Mouse (Mus musculus) kidney, embryonic 14.5 days (tissue): ENCODE results near the gene 0610040J01Rik. TPM values are rescaled to one million over a fixed set of nuclear protein-coding genes. Genes with fewer than 3 reads are reported as not detected.

ENCODE experiments used
- ATAC-seq: fragments of 200-750 bp; cut with Nextera tagmentation; 2 replicates; pipeline ENCODE4 v1.8.0; 2017; ENCODE audit warnings: moderate number of reproducible peaks, mild to moderate bottlenecking, moderate TSS enrichment, moderate library complexity; ENCODE audit not compliant: low FRiP score, low TSS enrichment
- H3K27ac ChIP-seq: fragments of 300-500 bp; sonication (generic); 2 replicates; pipeline ENCODE4 v1.5.1; 2014; ENCODE audit warnings: low read depth, mild to moderate bottlenecking, low read length, moderate library complexity, mixed read lengths
- H3K27me3 ChIP-seq: fragments of 300-500 bp; sonication (generic); 2 replicates; pipeline ENCODE4 v1.6.1; 2014; ENCODE audit warnings: mild to moderate bottlenecking, low read length; ENCODE audit not compliant: control insufficient read depth, insufficient read depth
- H3K36me3 ChIP-seq: fragments of 300-500 bp; sonication (generic); 2 replicates; pipeline ENCODE4 v1.6.1; 2014; ENCODE audit warnings: low read length, mixed read lengths; ENCODE audit not compliant: control insufficient read depth, insufficient read depth
- H3K4me1 ChIP-seq: fragments of 300-500 bp; sonication (generic); 2 replicates; pipeline ENCODE4 v1.6.1; 2014; ENCODE audit warnings: low read length, mixed read lengths; ENCODE audit not compliant: control insufficient read depth, insufficient read depth
- H3K4me2 ChIP-seq: fragments of 300-500 bp; sonication (generic); replicated peaks from 2 replicates; pipeline ENCODE4 v1.6.1; 2014; ENCODE audit warnings: low read depth, mild to moderate bottlenecking, low read length
- H3K4me3 ChIP-seq: fragments of 300-500 bp; sonication (generic); 2 replicates; pipeline ENCODE4 v1.5.1; 2014; ENCODE audit warnings: mild to moderate bottlenecking, low read length
- H3K9ac ChIP-seq: fragments of 300-500 bp; sonication (generic); 2 replicates; pipeline ENCODE4 v1.6.1; 2014; ENCODE audit warnings: low read depth, mild to moderate bottlenecking, low read length, moderate library complexity
- H3K9me3 ChIP-seq: fragments of 300-500 bp; sonication (generic); 2 replicates; pipeline ENCODE4 v1.6.1; 2016; ENCODE audit warnings: low read length; ENCODE audit not compliant: control insufficient read depth
- WGBS: fragments of 180-500 bp; shearing (Covaris S2); extraction: QIAGEN DNeasy Blood & Tissue Kit; methylation state at CpG from one replicate; pipeline ENCODE4 v1.1.7; 2014; 5-methylcytosine and 5-hydroxymethylcytosine counted together
- polyA plus RNA-seq: library from polyadenylated mRNA; unstranded; fragments of >200 nt; fragmentation: Nextera tagmentation; extraction: Ambion mirVana; gene quantifications from 2 replicates; pipeline ENCODE4 v1.2.1, GENCODE M21; 2014

0610040J01Rik gene
- polyA plus RNA-seq, result 31.2 and 33.2 TPM in 2 replicates

DNA sequence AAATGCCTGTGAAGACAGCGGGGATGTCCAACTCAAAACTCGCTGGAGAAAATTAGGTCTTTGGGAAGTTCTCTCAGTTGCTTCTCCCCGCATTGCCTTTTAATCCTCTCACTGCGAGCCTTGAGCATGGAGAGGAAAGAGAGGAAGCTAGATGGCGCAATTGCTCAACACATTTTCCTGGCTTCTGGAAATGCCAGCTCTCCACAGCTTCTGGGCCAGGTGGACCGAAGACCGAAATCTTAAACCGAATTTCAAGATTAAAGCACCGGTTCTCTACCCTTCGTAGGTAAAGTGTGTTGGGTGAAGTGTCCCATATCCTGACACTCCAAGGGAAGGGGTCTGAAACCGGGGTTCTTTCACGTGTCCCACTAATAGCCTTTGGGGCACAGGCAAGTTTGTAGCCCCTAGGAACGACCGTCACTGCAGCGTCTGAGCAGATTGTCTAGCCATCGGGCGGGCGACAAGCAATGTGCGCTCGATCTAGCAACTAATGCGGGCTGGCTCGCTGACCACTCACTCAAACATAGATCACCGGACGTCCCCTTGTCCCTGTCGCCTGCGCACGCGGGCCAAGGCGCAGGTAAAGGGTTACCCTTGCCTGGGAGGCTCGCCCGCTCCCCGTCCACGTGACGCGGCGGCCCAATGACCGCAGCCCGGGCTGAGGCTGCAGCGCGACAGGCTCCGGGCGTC, at the start of gene 0610040J01Rik:
Gene 0610040J01Rik, plus strand, starts transcription at position 545 of the 690 bp plus-strand sequence.
- no peaks in the 10 kb centered on the region for H3K4me1 ChIP-seq
- no peaks in the 10 kb centered on the region for H3K9me3 ChIP-seq
- H3K27me3 ChIP-seq, result no peaks in the 10 kb centered on the region
- 3% methylated on average over 41 of the region's 42 CpGs for WGBS
- peak within 1 kb of the TSS; percentile 60 for H3K4me3 ChIP-seq
- peak within 1 kb of the TSS; percentile 76 for H3K9ac ChIP-seq
- no peak within 1 kb of the TSS for H3K27ac ChIP-seq
- H3K36me3 ChIP-seq, result no peaks in the 10 kb centered on the region
- peak within 1 kb of the TSS; percentile 97 for H3K4me2 ChIP-seq
- peak; percentile 92 for ATAC-seq

- H3K9me3 ChIP-seq, result no peaks in the 10 kb centered on the region
- no peak overlapping the region for H3K4me2 ChIP-seq
- no peak overlapping the region for H3K4me3 ChIP-seq
- no peaks in the 10 kb centered on the region for H3K4me1 ChIP-seq
- H3K27me3 ChIP-seq, result no peaks in the 10 kb centered on the region
- no peak overlapping the region for H3K27ac ChIP-seq
- no peaks in the 10 kb centered on the region for H3K36me3 ChIP-seq
- no peak overlapping the region for H3K9ac ChIP-seq
- no peak for ATAC-seq
- 91% methylated on average over 4 of the region's 4 CpGs for WGBS
Measured at GRCm38 (mm10) chr5:63765886-63766285, 46.3 kb upstream of the 0610040J01Rik start.

DNA sequence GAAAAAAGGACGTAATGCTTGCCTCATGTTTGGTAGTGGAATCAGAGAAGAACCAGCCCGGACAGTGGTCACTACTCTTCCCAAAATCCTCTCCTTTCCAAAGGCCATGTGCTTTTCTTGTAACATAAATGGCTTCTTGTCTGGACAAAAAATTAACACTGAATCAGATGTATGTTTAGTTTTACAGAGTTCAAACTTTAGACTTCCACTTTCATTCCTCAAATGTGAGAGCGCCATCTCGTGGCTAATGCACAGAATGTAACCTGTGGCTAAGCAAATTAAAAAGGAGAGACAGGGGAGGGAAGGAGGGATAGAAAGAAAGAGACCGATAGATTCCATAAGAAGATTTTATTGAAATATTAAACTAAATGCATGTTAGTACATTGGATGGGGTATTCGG, 45.4 kb upstream of the 0610040J01Rik start:
- 41% methylated on average over 6 of the region's 6 CpGs for WGBS
- H3K4me1 ChIP-seq, result no peaks in the 10 kb centered on the region
- H3K9ac ChIP-seq, result no peak overlapping the region
- no peaks in the 10 kb centered on the region for H3K27me3 ChIP-seq
- H3K4me3 ChIP-seq, result no peak overlapping the region
- H3K36me3 ChIP-seq, result no peaks in the 10 kb centered on the region
- no peak; the same call in 1 of the 2 replicates for ATAC-seq
- H3K27ac ChIP-seq, result no peak overlapping the region
- no peaks in the 10 kb centered on the region for H3K9me3 ChIP-seq
- H3K4me2 ChIP-seq, result no peak overlapping the region

- 82% methylated on average over 8 of the region's 8 CpGs for WGBS
- Histone ChIP-seq H3K4me1 (no peaks in the 10 kb centered on the region), H3K4me3 (no peak overlapping the region), H3K36me3 (no peaks in the 10 kb centered on the region), H3K9me3 (no peaks in the 10 kb centered on the region), H3K27ac (no peak overlapping the region), H3K4me2 (no peak overlapping the region), H3K27me3 (no peaks in the 10 kb centered on the region), H3K9ac (no peak overlapping the region)
- ATAC-seq, result no peak
Measured at GRCm38 (mm10) chr5:63767464-63767863, 44.7 kb upstream of the 0610040J01Rik start.

DNA sequence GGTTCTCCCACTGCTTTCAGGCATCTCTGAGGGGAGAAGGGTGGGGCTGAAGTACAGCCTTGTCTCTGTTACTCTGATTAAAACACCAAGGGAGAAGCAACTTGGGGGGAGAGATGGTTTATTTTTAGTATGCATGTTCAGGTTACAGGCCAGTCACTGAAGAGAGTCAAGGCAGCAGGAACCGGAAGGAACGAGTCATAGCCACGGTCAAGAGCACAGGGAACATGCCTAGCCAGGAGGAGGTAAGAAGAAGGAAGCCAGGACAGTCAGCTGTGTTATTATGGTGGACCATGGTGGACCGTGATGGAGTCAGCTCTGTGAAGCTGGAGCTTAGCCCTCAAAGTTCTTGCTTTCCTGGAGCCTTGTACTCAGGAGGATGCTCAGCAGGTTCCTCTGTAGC, 43.9 kb upstream of the 0610040J01Rik start:
- no peak overlapping the region for H3K4me2 ChIP-seq
- H3K27me3 ChIP-seq, result no peaks in the 10 kb centered on the region
- H3K9ac ChIP-seq, result no peak overlapping the region
- WGBS, result 77% methylated on average over 4 of the region's 4 CpGs
- no peaks in the 10 kb centered on the region for H3K4me1 ChIP-seq
- no peaks in the 10 kb centered on the region for H3K9me3 ChIP-seq
- no peak overlapping the region for H3K4me3 ChIP-seq
- no peak overlapping the region for H3K27ac ChIP-seq
- ATAC-seq, result no peak
- no peaks in the 10 kb centered on the region for H3K36me3 ChIP-seq

DNA sequence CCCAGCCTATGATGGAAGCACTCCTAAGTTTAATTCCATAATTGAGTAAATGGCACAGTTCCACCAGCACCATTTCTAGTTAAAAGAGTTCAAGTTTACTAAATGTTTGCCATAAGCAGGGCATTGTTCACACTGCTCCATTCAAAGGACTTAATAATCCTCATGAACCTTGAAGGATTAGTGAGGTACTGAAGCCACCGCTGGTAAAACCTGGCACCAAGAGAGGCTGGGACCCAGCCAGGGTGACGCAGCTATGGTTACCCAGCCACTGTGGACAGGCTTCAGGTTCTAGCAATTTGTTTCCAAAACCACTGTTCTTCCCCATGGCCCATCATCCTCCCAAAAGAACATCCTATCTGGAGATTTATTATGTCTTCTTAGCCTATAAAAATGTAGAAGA, 39.2 kb upstream of the 0610040J01Rik start:
- no peak for ATAC-seq
- 87% methylated on average over 2 of the region's 2 CpGs for WGBS
- Histone ChIP-seq H3K27me3 (no peaks in the 10 kb centered on the region), H3K27ac (no peak overlapping the region), H3K4me3 (no peak overlapping the region), H3K9ac (no peak overlapping the region), H3K4me2 (no peak overlapping the region), H3K9me3 (no peaks in the 10 kb centered on the region), H3K4me1 (no peaks in the 10 kb centered on the region), H3K36me3 (no peaks in the 10 kb centered on the region)

DNA sequence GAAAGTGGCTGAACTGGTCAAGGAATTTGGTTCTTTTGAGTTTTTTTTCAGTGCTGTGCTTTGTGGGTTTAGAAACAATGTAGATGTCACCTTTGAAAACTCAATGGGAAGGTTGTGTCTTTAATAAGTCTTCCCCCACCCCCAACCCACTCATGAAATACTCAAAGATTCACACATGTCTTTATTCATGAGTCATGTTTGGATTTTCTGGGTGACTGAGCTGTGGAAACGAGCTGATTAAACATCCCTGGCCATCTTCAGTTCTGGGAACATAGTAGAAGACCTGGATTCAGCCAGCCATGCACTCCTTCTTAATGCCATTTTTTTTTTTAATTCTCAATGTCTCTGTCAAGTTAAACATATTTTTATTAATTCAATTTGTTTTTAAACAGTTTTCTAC, 38.6 kb upstream of the 0610040J01Rik start:
- Histone ChIP-seq H3K4me2 (no peak overlapping the region), H3K27ac (no peak overlapping the region), H3K9ac (no peak overlapping the region), H3K27me3 (no peaks in the 10 kb centered on the region), H3K36me3 (no peaks in the 10 kb centered on the region), H3K4me3 (no peak overlapping the region), H3K9me3 (no peaks in the 10 kb centered on the region), H3K4me1 (no peaks in the 10 kb centered on the region)
- WGBS, result 52% methylated on average over 1 of the region's 1 CpGs
- ATAC-seq, result no peak

- Histone ChIP-seq H3K27me3 (no peaks in the 10 kb centered on the region), H3K9me3 (no peaks in the 10 kb centered on the region), H3K4me1 (no peaks in the 10 kb centered on the region), H3K4me3 (no peak overlapping the region), H3K36me3 (no peaks in the 10 kb centered on the region), H3K9ac (no peak overlapping the region), H3K4me2 (no peak overlapping the region), H3K27ac (no peak overlapping the region)
- WGBS, result 88% methylated on average over 10 of the region's 10 CpGs
- ATAC-seq, result no peak
Measured at GRCm38 (mm10) chr5:63788156-63788826, 23.9 kb upstream of the 0610040J01Rik start.

DNA sequence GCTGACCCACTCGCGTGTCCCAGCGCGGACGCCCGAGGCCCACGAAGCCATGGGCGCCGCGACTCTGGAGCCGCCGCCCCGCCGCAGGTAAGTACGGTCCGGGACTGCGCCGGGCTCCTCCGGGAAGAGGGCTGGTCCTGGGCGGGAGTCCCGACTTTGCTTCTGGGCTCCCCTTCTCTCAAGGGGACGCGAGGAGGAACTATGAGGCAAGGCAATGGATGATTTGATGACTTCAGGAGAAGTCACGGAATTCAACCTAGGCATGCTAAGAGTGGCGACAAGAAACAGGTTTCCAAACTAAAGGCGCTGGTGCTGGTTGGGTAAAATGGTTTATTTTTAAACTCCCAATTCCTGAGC, 324 bp downstream of the 0610040J01Rik start:
- Histone ChIP-seq H3K9ac (peak overlapping the region; percentile 76), H3K4me2 (peak overlapping the region; percentile 97), H3K4me3 (peak overlapping the region; percentile 60), H3K9me3 (no peaks in the 10 kb centered on the region), H3K27me3 (no peaks in the 10 kb centered on the region), H3K4me1 (no peaks in the 10 kb centered on the region), H3K27ac (no peak overlapping the region), H3K36me3 (no peaks in the 10 kb centered on the region)
- ATAC-seq, result no peak
- WGBS, result under 1% methylated on average over 19 of the region's 26 CpGs
